Mouse (Mus musculus): ENCODE measurements around the gene Alkbh7. TPM values are rescaled to one million over a fixed set of nuclear protein-coding genes. Genes with fewer than 3 reads are reported as not detected.

Gene Alkbh7
- total and polyA plus RNA-seq, 2 experiments: 23.2 to 42.0 TPM

- Histone ChIP-seq H3K36me3 (ENCODE audit: control insufficient read depth, insufficient read depth, low read length) (no peaks in the 10 kb centered on the region), H3K27me3 (ENCODE audit: control insufficient read depth, insufficient read depth, low read length) (no peaks in the 10 kb centered on the region), H3K9ac (ENCODE audit: low read depth, low read length) (no peak overlapping the region), H3K4me3 (ENCODE audit: insufficient read depth, low read depth, low read length) (no peak overlapping the region), H3K4me1 (ENCODE audit: control insufficient read depth, insufficient read depth, low read length) (0 out of 2 replicates have a peak, but pooled peaks cover 1% of the 10 kb centered on the region), H3K79me2 (ENCODE audit: control insufficient read depth, insufficient read depth, low read length) (no peaks in the 10 kb centered on the region), H3K27ac (replicated peaks; ENCODE audit: insufficient read depth, low read depth, low read length) (no peak overlapping the region)
- 43% methylated on average over 7 of the region's 7 CpGs for WGBS
- TF ChIP-seq CTCF (IDR thresholded peaks at IDR 0.05; ENCODE audit: low read depth, low read length) (no peak), POLR2A (IDR thresholded peaks at IDR 0.05; ENCODE audit: extremely low read depth, insufficient read depth, low read length) (no peak)
- DNase-seq (ENCODE audit: extremely low read depth, low read depth, low spot score): no peak
Observed at GRCm38 (mm10) chr17:56981049-56981448, 16.1 kb upstream of the Alkbh7 start.

GRCm38 (mm10) chr17:56982013-56982412 lies 15.1 kb upstream of the Alkbh7 start, which contains the start of gene Acer1:
TSS of gene Acer1 (minus strand) at chr17:56982126.
- WGBS: 91% methylated on average over 5 of the region's 5 CpGs
- Histone ChIP-seq H3K27ac (replicated peaks; ENCODE audit: insufficient read depth, low read depth, low read length) (no peak within 1 kb of the TSS), H3K79me2 (ENCODE audit: control insufficient read depth, insufficient read depth, low read length) (no peaks in the 10 kb centered on the region), H3K4me3 (ENCODE audit: insufficient read depth, low read depth, low read length) (no peak within 1 kb of the TSS), H3K27me3 (ENCODE audit: control insufficient read depth, insufficient read depth, low read length) (no peaks in the 10 kb centered on the region), H3K4me1 (ENCODE audit: control insufficient read depth, insufficient read depth, low read length) (0 out of 2 replicates have a peak, but pooled peaks cover 2% of the 10 kb centered on the region), H3K36me3 (ENCODE audit: control insufficient read depth, insufficient read depth, low read length) (no peaks in the 10 kb centered on the region), H3K9ac (ENCODE audit: low read depth, low read length) (no peak within 1 kb of the TSS)
- TF ChIP-seq CTCF (IDR thresholded peaks at IDR 0.05; ENCODE audit: low read depth, low read length) (no peak), POLR2A (IDR thresholded peaks at IDR 0.05; ENCODE audit: extremely low read depth, insufficient read depth, low read length) (no peak)
- DNase-seq (ENCODE audit: extremely low read depth, low read depth, low spot score): no peak

- DNase-seq (ENCODE audit: extremely low read depth, low read depth, low spot score): peak; percentile 68
- TF ChIP-seq POLR2A (IDR thresholded peaks at IDR 0.05; ENCODE audit: extremely low read depth, insufficient read depth, low read length): no peak
- TF ChIP-seq CTCF (IDR thresholded peaks at IDR 0.05; ENCODE audit: low read depth, low read length): no peak
- Histone ChIP-seq H3K79me2 (ENCODE audit: control insufficient read depth, insufficient read depth, low read length) (no peaks in the 10 kb centered on the region), H3K27ac (replicated peaks; ENCODE audit: insufficient read depth, low read depth, low read length) (no peak overlapping the region), H3K4me1 (ENCODE audit: control insufficient read depth, insufficient read depth, low read length) (0 out of 2 replicates have a peak, but pooled peaks cover 2% of the 10 kb centered on the region), H3K27me3 (ENCODE audit: control insufficient read depth, insufficient read depth, low read length) (no peaks in the 10 kb centered on the region), H3K4me3 (ENCODE audit: insufficient read depth, low read depth, low read length) (no peak overlapping the region), H3K9ac (ENCODE audit: low read depth, low read length) (no peak overlapping the region), H3K36me3 (ENCODE audit: control insufficient read depth, insufficient read depth, low read length) (no peaks in the 10 kb centered on the region)
- WGBS: 49% methylated on average over 9 of the region's 9 CpGs
Observed at GRCm38 (mm10) chr17:56984886-56985285, 12.3 kb upstream of the Alkbh7 start.

- H3K4me3 ChIP-seq (ENCODE audit: insufficient read depth, low read depth, low read length): no peak overlapping the region
- H3K27ac ChIP-seq (replicated peaks; ENCODE audit: insufficient read depth, low read depth, low read length): no peak overlapping the region
- H3K27me3 ChIP-seq (ENCODE audit: control insufficient read depth, insufficient read depth, low read length): no peaks in the 10 kb centered on the region
- no peak for DNase-seq (ENCODE audit: extremely low read depth, low read depth, low spot score)
- TF ChIP-seq CTCF (IDR thresholded peaks at IDR 0.05; ENCODE audit: low read depth, low read length) (no peak), POLR2A (IDR thresholded peaks at IDR 0.05; ENCODE audit: extremely low read depth, insufficient read depth, low read length) (no peak)
- H3K79me2 ChIP-seq (ENCODE audit: control insufficient read depth, insufficient read depth, low read length): peaks cover 4% of the 10 kb centered on the region; the same call in 1 of the 2 replicates
- no peak overlapping the region for H3K9ac ChIP-seq (ENCODE audit: low read depth, low read length)
- 89% methylated on average over 3 of the region's 3 CpGs for WGBS
- H3K36me3 ChIP-seq (ENCODE audit: control insufficient read depth, insufficient read depth, low read length): no peaks in the 10 kb centered on the region
- H3K4me1 ChIP-seq (ENCODE audit: control insufficient read depth, insufficient read depth, low read length): 0 out of 2 replicates have a peak, but pooled peaks cover 2% of the 10 kb centered on the region
Observed at GRCm38 (mm10) chr17:56985656-56986055, 11.5 kb upstream of the Alkbh7 start.

GRCm38 (mm10) chr17:56986105-56986805 lies 10.9 kb upstream of the Alkbh7 start:
- Histone ChIP-seq H3K79me2 (ENCODE audit: control insufficient read depth, insufficient read depth, low read length) (peaks cover 9% of the 10 kb centered on the region; the same call in 1 of the 2 replicates), H3K36me3 (ENCODE audit: control insufficient read depth, insufficient read depth, low read length) (no peaks in the 10 kb centered on the region), H3K4me1 (ENCODE audit: control insufficient read depth, insufficient read depth, low read length) (peaks cover 7% of the 10 kb centered on the region), H3K27me3 (ENCODE audit: control insufficient read depth, insufficient read depth, low read length) (no peaks in the 10 kb centered on the region), H3K4me3 (ENCODE audit: insufficient read depth, low read depth, low read length) (no peak overlapping the region), H3K9ac (ENCODE audit: low read depth, low read length) (no peak overlapping the region), H3K27ac (replicated peaks; ENCODE audit: insufficient read depth, low read depth, low read length) (no peak overlapping the region)
- WGBS: 45% methylated on average over 3 of the region's 3 CpGs
- TF ChIP-seq CTCF (IDR thresholded peaks at IDR 0.05; ENCODE audit: low read depth, low read length) (no peak), POLR2A (IDR thresholded peaks at IDR 0.05; ENCODE audit: extremely low read depth, insufficient read depth, low read length) (no peak)
- peak; percentile 49 for DNase-seq (ENCODE audit: extremely low read depth, low read depth, low spot score)

GRCm38 (mm10) chr17:56988441-56988840 lies 8.7 kb upstream of the Alkbh7 start:
- H3K4me1 ChIP-seq (ENCODE audit: control insufficient read depth, insufficient read depth, low read length): peaks cover 7% of the 10 kb centered on the region
- H3K27me3 ChIP-seq (ENCODE audit: control insufficient read depth, insufficient read depth, low read length): no peaks in the 10 kb centered on the region
- no peak for TF ChIP-seq POLR2A (IDR thresholded peaks at IDR 0.05; ENCODE audit: extremely low read depth, insufficient read depth, low read length)
- TF ChIP-seq CTCF (IDR thresholded peaks at IDR 0.05; ENCODE audit: low read depth, low read length): no peak
- no peak for DNase-seq (ENCODE audit: extremely low read depth, low read depth, low spot score)
- peaks cover 9% of the 10 kb centered on the region; the same call in 1 of the 2 replicates for H3K79me2 ChIP-seq (ENCODE audit: control insufficient read depth, insufficient read depth, low read length)
- no peak overlapping the region for H3K4me3 ChIP-seq (ENCODE audit: insufficient read depth, low read depth, low read length)
- 88% methylated on average over 7 of the region's 7 CpGs for WGBS
- H3K9ac ChIP-seq (ENCODE audit: low read depth, low read length): no peak overlapping the region
- H3K27ac ChIP-seq (replicated peaks; ENCODE audit: insufficient read depth, low read depth, low read length): no peak overlapping the region
- peaks cover 2% of the 10 kb centered on the region; the same call in 1 of the 2 replicates for H3K36me3 ChIP-seq (ENCODE audit: control insufficient read depth, insufficient read depth, low read length)

Measured in liver, adult 2 months (tissue).